Mouse (Mus musculus): ENCODE data around the gene Kcnh4.

Gene Kcnh4

DNA sequence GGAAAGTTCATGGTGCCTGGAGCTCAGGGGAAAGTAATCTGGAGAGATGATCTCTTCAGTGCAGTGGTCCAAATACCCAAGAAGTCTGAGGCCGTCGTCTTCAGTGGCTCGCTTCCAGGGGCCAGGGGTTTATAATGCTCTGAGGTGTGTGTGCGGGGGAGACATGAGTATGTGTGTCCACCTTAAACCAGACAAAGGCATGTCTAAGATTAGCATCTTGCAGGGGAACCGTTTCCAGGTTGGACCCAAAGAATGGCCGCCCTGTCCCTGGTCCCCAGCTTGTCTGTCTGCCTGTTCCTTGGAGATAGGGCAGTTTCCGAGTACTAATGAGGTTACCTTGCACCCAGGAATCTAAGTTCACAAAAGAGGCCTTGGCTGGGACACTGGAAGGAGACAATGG is 3.1 kb upstream of the Kcnh4 start, which contains the start of gene Hcrt:
TSS of gene Hcrt (minus strand) at position 101 of the 400 bp plus-strand sequence.
- DNase-seq (ENCODE audit: low spot score) = no peak

DNA sequence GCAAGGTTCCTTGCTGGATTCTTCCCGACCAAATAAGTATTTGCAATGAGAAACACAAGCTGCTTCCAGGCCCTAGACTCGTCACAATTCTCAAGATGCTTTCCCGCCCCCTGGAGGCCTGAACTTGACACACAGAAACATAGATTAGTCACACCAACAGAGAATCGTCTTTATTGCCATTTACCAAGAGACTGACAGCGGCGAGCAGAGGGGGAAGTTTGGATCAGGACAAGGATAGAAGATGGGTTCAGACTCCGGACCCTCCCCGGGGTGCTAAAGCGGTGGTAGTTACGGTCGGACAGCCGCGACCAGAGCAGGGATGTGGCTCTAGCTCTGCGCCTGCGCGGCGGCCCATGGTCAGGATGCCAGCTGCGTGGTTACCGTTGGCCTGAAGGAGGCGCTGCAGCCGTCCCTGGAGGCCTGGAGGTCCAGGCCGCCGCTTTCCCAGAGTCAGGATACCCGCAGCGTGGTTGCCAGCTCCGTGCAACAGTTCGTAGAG is 1.9 kb upstream of the Kcnh4 start:
- DNase-seq (ENCODE audit: low spot score) = peak; percentile 78

DNA sequence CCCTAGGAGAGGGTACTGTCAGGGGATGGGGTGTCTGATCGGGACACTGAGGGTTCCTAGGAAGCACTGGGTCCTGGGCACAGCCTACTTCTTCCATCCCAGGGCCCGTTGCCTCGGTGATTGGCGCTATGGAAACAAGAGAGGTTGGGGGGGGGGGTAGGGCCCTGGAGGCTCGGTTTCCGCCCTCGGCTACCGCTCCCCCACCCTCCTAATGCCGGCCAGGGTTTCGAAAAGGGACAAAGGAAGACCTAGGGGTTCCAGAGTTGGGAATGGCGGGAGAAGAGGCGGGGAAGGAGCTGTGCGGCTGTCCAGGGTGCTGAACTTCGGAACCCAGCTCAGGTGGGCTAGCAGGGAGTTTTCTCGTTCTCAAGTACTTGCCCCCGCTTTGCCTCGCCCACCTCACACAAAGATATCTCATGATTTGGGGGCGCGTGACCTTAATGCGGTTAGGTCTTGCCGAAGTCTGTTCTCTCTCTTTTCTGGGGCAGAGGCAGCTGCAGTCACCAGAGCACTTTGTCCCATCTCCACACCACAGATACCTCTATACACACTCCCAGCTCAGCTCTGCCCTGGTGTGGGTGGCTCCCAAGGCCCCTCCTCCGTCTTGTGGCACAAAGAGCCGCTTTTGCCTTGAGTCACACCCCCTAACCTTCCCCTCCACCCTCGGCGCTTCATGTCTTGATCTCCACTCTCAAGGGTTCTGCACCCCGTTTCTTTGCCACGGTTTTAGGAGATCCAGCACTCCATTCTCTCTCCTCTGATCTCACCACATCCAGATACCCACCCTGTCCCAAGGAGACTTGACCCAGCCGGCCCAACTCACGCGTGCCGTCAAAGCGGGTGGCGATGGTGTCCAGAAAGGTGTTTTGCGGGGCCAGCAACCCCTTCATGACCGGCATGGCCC is 783 bp downstream of the Kcnh4 start:
- DNase-seq (ENCODE audit: low spot score) = no peak

DNA sequence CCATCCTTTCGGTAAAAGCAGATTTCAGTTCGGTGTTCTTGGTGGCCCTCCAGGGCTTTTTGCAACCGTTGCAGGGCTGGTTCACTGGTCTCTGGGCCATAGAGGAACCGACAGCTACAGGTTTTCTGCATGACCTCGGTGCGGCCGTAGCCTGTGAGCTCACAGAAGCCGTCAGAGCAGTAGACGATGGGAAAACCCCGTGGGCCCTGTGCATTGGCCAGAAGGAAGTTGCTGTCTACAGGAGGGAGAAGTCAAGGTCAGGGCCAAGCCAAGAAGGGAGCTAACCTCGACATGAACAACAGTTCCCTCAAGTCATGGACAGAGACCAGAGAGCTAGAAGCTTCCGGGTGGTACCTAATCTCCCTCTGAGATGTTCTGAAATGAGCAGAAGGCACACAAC is 2.2 kb downstream of the Kcnh4 start:
- no peak for DNase-seq (ENCODE audit: low spot score)

DNA sequence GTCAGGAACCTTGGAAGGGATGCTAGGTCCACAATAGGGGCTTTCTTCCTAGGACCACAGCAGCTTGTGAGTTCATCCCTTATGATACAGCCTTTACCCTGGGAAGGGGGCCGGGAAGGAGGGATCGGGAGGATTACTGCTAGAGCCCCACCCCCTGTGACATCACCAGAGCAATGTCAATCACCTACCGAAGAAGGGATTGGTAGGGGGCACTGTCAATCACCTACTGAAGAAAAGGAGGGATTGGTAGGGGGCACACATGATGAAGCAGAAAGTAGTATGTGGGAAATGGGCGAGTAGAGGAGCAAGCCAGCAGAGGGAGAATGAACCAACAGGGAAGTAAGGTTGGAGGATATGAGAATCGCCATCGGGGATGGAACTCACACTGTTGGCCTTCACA is 3.3 kb downstream of the Kcnh4 start:
- no peak for DNase-seq (ENCODE audit: low spot score)

DNA sequence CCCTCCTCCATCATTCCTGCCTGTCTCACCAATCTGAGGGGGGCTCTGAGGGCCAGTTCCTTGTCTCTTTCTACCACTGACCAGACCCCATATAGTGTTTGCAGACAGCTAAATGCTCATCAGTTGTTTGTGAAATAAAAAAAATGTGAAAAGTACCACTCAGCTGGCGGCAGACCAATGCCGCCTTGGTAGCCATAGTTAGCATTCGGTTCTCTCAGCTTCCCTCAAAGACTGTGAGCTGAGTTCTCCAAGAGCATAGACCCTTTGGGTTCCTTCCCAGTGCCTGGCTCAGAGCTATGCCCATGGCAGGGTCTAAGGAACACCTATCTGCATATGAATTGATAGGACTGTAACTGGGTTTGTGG is 5.1 kb downstream of the Kcnh4 start:
- no peak for DNase-seq (ENCODE audit: low spot score)

DNA sequence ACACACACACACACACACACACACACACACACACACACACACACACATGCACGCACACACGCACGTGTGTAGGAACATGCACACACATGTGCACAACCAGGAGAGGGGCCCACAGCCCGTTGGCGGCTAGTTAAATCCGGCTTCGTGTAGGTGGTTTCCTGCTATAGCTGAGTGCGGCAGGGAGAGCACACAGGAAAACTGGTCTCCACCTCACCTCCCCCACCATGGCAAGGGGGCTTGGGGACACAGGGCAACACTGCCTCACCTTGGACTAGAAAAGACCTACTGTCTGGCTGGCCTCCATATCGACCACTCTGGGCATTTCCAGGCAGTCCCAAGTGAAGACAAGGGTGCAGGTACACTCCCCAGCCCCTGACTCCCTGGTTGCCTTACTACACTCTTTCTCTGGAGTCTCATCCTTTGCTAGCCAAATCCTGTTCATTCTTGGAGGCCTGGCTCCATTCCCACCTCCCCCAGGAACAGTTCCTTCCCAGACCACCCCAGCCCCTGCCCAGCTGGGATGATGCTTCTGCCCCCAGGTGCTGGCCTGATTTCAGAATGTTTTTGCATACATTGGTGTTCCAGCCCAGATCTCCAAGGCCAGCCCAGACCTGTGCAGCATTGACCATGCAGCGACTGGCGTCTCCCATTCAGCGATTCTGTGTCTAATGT is 5.6 kb downstream of the Kcnh4 start:
- no peak for DNase-seq (ENCODE audit: low spot score)

DNA sequence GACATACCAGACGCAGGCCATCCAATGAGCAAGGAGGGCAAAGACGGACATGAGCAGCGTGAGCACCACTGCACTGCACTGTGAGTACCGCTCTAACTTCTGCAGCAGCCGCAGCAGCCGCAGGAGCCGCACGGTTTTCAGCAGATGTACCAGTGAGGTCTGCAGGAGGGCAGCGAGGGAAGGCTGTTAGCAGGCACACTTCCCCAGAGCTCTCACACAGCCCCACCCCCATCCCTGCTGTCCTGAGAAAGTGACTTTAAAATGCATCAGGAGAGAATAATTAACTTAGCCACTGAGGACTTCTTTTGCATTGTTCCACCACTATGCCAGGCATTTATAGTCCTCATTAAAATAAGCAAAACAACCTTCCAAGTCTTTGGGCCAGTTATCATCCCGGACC is 7.4 kb downstream of the Kcnh4 start:
- no peak for DNase-seq (ENCODE audit: low spot score)

DNA sequence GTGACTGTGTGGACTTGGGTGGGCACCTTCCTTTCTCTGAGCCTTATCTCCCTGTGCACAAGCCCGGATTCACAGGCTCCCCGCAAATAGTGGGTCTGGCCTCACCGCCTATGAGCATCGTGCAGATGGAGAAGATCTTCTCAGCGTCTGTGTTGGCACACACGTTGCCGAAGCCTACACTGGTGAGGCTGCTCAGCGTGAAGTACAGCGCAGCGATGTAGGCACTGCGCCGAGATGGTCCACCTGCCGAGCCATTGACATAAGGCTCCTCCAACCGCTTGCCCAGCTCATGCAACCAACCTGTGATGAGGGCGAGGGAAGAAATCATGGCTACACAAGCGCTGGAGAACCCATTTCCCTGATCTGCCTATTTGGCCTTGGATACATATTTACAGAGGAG is 9.6 kb downstream of the Kcnh4 start:
- no peak for DNase-seq (ENCODE audit: low spot score)

DNA sequence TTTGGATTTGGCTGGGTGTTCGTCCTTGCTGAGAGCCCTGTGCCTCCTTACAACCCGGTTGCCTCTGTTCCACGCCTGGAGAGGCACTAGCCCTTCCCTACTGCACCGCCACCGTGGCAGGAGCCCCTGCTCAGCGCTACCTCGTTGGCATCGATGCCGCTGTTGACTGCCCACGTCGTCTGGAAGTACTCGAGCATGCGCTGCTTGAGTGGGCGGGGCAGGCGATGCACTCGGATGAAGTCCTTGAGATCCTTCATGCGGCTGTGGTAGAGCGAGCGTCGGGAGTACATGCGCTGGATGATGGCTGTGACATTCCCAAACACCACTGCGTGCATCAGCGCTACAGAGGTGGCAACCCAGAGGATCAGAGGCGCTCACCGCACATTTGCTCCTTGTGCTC is 10.3 kb downstream of the Kcnh4 start:
- DNase-seq (ENCODE audit: low spot score) = no peak

DNA sequence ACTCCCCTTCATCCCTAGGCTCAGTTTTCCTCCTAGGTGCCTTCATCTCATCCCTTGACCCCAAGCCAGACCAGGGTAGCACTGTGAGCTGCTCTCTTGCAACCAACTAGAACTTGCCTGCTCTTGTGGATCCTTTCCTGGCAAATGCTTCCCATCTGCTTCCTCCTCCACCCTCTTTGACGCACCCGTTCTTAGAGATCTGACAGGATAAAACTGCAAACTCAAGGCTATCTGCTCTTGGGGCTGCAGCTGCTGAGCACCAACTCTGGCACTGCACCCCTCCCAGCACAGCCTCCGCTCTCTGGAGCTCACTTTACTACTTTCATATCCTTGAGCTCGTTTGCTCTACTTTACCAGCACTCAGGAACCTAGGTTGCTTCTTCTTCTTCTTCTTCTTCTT is 11.1 kb downstream of the Kcnh4 start:
- no peak for DNase-seq (ENCODE audit: low spot score)

DNA sequence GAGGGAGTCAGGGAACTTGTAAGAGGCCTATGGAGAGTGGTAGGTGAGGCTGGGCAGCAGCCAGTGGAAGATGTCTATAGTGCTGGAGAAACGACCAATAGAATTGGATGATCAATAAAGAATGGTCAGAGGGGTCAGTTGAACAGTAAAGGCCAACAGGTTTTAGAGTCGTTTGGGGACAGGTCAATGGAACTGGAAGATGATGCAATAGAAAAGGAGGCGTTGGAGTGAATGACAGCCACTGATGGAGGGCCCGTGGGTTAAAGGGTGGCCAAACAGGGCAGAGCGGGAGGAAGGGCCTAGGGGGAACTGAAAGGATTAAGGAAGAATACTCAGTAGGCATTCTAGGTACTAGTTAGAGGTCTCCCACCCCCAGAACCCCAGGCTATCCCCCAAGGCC is 12.6 kb downstream of the Kcnh4 start:
- no peak for DNase-seq (ENCODE audit: low spot score)

DNA sequence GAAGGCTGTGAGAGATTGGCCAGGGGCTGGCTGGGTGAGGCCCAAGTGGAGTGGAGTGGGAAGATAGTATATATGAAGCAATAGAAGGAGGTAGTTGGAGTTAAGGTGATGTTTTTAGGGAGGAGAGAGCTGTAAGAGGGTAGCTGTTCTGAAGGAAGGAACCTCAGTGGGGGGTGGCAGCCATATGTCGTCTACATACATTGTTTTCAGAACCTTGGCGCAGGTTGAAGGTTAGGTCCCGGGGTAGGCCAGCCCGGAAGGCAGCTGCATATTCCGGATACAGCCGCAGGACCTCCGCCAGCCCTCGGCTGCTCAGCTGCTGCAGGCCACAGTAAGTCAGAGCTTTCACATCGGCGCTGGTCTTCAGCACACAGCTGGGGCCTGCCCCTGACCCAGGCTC is 13.2 kb downstream of the Kcnh4 start:
- no peak for DNase-seq (ENCODE audit: low spot score)

DNA sequence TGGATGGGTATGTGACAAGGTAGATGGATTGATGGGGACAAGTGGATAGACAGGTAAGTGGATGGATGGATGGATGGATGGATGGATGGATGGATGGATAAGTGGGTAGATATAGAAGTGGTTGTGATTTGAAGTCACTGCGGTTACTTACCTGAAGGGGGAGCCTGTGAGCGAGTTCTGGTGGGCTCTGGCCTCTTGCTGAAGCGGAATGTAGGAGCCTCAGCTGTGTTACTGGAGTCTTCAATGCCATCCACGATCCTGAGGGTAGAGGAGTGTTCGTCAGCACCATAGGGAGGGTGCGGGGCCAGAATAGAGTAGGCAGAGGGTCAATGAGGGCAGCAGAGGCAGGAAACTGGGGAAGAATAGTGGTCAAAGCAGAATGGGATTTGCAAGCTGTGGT is 14.7 kb downstream of the Kcnh4 start:
- DNase-seq (ENCODE audit: low spot score) = no peak

DNA sequence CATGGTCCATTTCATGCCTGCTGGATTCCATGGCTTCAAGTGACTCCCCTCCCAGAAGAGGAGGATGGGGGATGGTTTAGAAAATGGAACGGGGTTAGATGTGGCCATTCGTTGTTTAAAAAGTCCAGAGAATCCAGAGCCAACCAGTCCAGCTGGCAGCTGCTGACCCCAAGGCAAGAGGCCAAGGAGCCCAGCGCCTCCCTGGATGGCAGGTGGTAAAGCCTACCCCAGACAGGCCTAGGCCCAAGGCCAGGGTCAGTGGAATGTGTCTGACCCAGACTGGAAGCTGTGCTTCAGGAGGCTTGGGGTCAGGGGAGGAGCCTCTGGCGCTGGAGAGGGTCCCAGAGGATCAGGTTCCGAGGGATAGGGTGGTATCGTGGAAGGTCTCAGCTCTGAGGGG is 18.4 kb downstream of the Kcnh4 start:
- no peak for DNase-seq (ENCODE audit: low spot score)

DNA sequence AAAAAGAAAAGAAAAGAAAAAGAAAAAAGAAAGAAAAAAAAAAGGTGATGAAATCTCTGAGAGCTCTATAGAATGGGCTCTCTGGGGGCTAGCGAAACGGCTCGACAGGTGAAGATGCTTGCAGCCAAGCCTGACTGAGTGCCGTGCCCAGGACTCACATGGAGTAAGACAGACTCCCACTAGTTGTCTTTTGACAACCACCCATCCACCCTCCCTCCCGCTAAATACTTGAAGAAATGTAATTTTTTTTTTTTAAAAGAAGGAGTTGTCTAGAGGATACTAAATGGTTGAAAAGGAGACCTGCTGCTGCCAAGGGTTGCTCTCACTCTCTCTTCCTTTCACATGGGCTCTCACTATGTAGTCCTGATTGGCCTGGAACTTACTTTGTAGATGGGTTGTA is 21.0 kb downstream of the Kcnh4 start:
- no peak for DNase-seq (ENCODE audit: low spot score)

DNA sequence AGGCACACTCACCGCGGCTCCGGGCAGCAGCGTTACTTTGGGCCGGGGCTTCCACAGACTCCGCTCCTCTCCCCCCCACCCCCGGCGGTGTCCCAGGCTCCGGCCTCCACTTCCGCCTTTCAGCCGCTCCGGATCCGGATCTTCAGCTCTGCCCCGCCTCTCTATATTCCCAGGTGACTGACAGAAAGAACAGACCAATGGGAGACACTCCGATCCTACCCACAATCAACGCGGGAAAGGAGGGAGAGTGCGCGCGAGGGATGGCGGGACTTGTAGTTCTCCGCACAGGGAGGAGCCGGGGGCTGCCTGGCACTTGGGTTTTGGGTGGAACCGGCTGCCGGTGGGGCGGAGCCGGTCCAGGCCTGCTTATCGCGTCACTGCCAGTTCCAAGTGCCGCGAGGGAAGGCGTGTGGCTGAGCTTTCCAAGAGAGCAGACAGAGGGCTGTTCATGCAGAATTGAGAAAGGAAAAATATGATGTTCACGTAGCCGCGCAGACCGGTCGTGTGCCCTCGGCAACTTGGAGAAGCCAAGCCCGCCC is 21.6 kb downstream of the Kcnh4 start, which contains the start of gene Rab5c:
TSS of gene Rab5c (minus strand) at position 150 of the 539 bp plus-strand sequence.
- DNase-seq (ENCODE audit: low spot score) = peak; percentile 99

DNA sequence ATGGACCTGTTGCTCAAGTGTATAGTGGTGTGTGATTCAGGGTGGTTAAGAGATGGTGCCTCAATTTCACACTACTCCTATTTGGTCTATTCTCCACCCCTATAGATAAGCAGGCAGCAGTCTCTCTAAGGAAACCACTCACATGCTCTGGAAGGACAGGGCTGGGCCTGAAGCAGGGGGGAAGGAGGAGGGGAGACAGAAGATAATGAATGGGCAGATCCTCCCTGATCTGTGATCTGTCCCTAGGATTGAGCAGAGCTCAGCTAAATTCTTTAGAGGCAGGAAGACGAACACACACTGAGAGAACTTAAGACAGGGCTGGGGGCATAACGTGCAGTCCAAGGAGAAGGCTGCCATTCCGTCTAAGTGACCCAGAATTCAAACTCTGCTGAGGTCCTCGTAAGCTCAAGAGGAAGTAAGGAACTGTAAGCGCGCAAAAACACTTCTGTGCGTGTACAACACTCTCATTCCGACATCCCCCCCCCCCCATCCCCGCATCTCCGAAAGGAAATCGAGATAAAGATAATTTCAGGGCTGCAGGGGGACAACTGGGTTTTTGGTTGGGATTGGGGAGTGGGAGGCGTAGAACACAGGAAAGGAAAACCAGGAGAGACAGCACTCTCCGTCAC is 22.5 kb downstream of the Kcnh4 start:
- DNase-seq (ENCODE audit: low spot score) = no peak

DNA sequence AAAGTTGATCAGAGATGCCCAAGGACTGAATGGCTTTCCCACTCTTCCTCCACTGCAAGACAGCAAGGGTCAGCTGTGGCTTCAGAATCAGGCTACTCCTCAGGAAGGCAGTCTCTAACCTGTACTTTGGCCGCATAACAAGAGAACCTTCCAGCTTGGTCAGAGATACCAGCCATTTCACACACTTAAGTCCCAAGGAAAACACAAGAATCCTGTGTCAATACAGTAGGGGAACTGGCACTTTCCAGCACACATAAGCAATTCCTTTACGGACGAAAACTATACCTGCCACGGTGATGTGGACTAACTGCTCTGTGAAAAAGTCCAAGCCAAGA is 23.0 kb downstream of the Kcnh4 start:
- no peak for DNase-seq (ENCODE audit: low spot score)

DNA sequence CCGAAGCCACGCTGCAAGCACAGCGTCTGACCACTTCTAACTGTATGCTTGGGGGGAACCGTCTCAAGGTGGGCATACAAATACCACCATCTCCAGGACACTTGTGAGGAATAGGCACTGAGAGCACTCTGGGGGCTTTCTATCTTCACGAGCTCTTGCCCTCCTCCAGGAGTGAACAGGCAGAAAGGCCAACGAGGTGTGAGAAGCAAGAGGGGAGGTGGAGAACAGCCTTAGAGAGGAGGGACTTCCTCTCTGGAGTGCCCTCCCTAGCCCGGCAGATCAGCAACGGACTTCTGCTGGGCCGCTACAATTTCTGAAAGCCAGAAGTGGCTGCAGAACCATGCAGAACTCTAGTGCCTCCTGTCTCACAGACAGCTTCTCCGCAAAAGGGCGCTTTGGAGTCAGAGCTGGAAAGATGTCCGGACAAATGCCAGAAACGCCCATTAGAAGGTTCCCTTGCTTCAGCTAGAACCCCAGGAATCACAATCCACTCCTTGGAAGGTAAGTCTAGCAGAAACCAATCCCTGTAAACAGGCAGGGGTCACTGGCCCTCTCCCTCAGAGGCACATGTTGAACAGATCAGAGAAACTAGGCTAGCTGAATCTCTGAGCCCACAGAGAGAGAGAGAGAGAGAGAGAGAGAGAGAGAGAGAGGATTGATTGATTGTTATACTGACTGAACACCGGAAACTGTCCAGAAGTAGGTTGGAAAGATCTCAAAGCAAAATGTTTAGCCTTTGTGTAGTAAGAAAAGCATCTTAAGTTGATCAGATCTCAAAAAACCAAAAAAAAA is 23.6 kb downstream of the Kcnh4 start:
- DNase-seq (ENCODE audit: low spot score) = no peak

DNA sequence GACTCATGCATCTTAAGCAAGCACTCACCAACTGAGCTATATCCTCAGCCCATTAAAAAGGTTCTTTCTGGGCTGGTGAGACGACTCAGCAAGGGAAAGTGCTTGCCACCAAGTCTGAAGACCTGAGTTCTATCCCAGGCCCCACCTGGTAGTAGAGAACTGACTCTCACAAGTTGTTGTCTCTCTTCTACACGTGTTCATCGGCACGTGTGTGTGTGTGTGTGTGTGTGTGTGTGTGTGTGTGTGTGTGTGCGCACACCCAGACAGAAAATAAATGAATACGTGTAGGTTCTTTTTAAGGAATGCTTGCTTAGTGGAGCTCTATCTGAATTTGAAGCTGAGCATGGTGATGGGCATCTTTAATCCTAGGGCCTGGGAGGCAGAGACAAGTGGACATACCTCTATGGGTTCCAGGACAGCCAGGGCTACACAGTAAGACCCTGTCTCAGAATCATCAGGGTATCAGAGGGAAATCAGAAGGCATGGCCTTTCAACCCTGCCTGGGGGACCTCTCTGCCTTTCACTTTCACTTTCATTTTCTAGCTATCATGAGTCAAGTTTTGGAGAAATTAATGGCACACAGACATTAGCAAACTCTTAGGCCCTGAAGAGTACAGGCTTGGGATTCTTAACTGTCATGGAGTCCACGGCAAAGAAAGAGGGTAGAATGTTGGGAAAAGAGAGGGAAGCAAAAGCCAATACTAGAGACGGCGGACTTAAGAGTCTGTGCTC is 24.4 kb downstream of the Kcnh4 start:
- no peak for DNase-seq (ENCODE audit: low spot score)
